Mouse (Mus musculus) forebrain, embryonic 10.5 days (tissue): ENCODE results near the gene Nupr1l. TPM values are rescaled to one million over a fixed set of nuclear protein-coding genes. Genes with fewer than 3 reads are reported as not detected.
"Not testable (repeated sequence)": the region's sequence is repeated elsewhere in the genome, so short reads cannot be mapped to it uniquely, and the experiment has no call there.

Experiments used
- DNase-seq: peaks from one replicate; pipeline ENCODE4 v3.0.0-alpha.2; 2017; ENCODE audit warnings: low spot score; ENCODE audit errors: extremely low spot score
- H3K27ac ChIP-seq: fragments of 300-500 bp; sonication (generic); 2 replicates; pipeline ENCODE4 v1.5.1; 2016; ENCODE audit warnings: mild to moderate bottlenecking
- H3K27me3 ChIP-seq: fragments of 300-500 bp; sonication (generic); 2 replicates; pipeline ENCODE4 v1.6.1; 2016; ENCODE audit warnings: mild to moderate bottlenecking; ENCODE audit not compliant: poor library complexity, severe bottlenecking
- H3K36me3 ChIP-seq: fragments of 300-500 bp; sonication (generic); replicated peaks from 2 replicates; pipeline ENCODE4 v1.6.1; 2016; ENCODE audit warnings: mild to moderate bottlenecking, moderate library complexity
- H3K4me1 ChIP-seq: fragments of 300-500 bp; sonication (generic); 2 replicates; pipeline ENCODE4 v1.6.1; 2016
- H3K4me3 ChIP-seq: fragments of 300-500 bp; sonication (generic); 2 replicates; pipeline ENCODE4 v1.5.1; 2016; ENCODE audit warnings: mild to moderate bottlenecking, moderate library complexity
- H3K9me3 ChIP-seq: fragments of 300-500 bp; sonication (generic); 2 replicates; pipeline ENCODE4 v1.6.1; 2016; ENCODE audit warnings: mild to moderate bottlenecking, moderate library complexity
- WGBS: fragments of 180-500 bp; shearing (Covaris S2); methylation state at CpG from one replicate; pipeline ENCODE4 v1.1.7; 2016; 5-methylcytosine and 5-hydroxymethylcytosine counted together
- polyA plus RNA-seq: library from polyadenylated mRNA; unstranded; fragments of >200 nt; fragmentation: Nextera tagmentation; extraction: Ambion mirVana; gene quantifications from 2 replicates; pipeline ENCODE4 v1.2.1, GENCODE M21; 2016

The Nupr1l gene
- polyA plus RNA-seq, 1 experiment from 2014 or later: 3.3 TPM

DNA sequence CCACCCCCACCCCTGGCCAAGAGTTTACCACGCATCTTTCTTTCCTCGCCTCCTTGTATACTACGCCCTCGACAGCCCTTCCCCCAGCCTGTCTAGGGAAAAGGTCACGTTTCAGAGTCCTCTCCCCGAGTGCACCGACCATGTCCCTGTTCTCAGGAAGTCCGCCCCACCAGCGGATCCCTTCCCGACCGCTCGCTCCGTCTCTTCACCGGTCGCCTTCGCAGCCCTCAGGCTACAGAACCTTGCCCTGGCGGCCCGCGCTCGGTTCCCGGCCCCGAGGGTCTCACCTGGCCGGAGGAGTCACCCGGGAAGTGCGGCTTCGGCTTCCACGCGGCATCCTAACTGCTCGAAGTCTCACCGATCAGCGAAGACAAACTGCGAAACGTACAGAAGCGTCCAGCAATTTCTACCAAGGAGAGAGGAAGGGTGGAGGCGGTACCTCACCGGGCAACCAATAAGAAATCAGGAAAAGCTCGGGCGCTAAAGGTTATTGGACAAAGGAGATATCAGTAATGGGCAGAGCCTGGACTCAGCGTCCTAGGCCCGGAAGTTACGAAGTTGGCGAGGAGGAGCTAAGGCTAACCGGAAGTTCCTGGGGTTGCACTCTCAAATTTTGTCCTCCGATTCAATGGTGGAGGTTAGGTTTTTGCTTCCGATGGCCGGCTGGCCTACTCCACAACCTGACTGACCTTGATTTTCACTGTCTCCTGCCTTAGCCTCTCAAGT, 21.3 kb upstream of the Nupr1l start, which contains the start of gene Chchd2:
Chchd2 (minus strand) TSS at position 560 of the 726 bp plus-strand sequence.
- WGBS: under 1% methylated on average over 46 of the region's 46 CpGs
- H3K36me3 ChIP-seq: peaks cover 33% of the 10 kb centered on the region
- H3K9me3 ChIP-seq: no peaks in the 10 kb centered on the region
- peak within 1 kb of the TSS; percentile 95 for H3K27ac ChIP-seq
- peak; percentile 94 for DNase-seq
- H3K4me1 ChIP-seq: peaks cover 18% of the 10 kb centered on the region
- H3K27me3 ChIP-seq: no peaks in the 10 kb centered on the region
- peak within 1 kb of the TSS; percentile 92 for H3K4me3 ChIP-seq

- not testable (repeated sequence) for H3K4me3 ChIP-seq, DNase-seq, H3K9me3 ChIP-seq, H3K27ac ChIP-seq, H3K27me3 ChIP-seq, H3K36me3 ChIP-seq
- 77% methylated on average over 7 of the region's 7 CpGs for WGBS
- H3K4me1 ChIP-seq: peaks cover 20% of the 10 kb centered on the region
Measured at GRCm38 (mm10) chr5:129890390-129890789, 17.9 kb upstream of the Nupr1l start.

DNA sequence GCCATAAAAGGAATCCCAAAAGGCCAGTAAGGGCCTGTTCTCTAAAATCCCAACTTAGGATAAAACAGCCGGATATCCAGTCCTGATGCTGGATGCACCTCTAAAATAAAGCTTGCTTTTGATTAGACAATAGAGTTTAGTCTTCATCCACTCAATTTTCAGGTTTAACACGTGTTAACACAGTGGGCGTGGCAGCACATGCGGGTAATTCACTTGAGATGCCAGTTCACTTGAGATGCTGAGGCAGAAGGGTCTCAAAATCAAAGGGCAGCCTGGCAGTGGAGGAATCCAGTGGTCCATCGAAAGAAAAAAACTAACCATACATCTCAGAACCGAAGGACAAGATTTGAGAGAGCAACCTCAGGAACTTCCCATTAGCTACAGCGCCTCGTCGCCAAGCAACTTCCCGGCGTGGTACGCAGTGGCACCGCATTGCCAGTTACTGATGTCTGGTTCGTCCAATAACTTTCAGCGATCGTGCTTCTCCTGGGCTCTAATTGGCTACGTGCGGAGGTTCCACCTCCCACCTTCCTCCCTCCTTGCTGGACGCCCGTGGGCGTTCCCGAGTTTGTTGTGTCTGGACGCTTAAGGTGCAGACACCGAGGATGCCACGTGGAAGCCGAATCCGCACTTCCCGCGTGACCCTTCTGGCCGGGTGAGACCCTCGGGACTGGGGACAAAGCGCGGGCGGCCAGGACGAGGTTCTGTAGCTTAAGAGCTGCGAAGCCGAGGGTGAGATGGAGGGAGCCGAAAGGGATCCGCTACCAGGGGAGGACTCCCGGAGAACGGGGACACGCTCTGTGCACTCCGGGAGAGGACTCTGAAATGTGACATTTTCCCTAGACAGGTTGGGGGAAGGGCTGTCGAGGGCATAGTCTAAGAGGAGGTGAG, 12.9 kb upstream of the Nupr1l start, which contains the start of gene Zbed5:
Zbed5 (plus strand) TSS at position 526 of the 891 bp plus-strand sequence.
- Histone ChIP-seq H3K36me3 (no peaks in the 10 kb centered on the region), H3K27me3 (no peaks in the 10 kb centered on the region), H3K27ac (peak within 1 kb of the TSS; percentile 76), H3K9me3 (no peaks in the 10 kb centered on the region), H3K4me3 (peak within 1 kb of the TSS; percentile 73), H3K4me1 (peaks cover 16% of the 10 kb centered on the region)
- WGBS: 2% methylated on average over 44 of the region's 44 CpGs
- DNase-seq: peak; percentile 90

DNA sequence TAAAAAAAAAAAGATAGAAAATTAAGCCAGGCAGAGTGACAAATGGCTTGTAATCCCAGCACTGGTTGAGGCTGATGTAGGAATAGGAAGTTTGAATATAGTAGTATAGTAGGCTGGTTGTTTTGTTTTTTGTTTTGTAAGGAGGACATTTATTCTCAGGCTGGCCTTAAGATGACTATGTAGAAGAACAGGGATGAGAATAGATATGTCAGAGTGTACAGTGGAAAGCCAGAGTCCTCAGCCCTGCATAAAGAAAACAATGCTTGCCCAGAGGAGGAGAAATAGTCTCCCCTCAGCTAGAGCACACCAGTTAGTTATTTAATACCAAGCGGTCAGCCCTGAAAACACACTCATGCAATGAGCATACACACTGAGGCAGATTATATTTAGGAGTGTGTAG, 9.9 kb upstream of the Nupr1l start, which contains the start of gene Phkg1:
Phkg1 (minus strand) TSS at position 101 of the 400 bp plus-strand sequence.
- H3K4me1 ChIP-seq: peaks cover 16% of the 10 kb centered on the region
- no peaks in the 10 kb centered on the region for H3K9me3 ChIP-seq
- no peak for DNase-seq
- no peaks in the 10 kb centered on the region for H3K27me3 ChIP-seq
- no peak within 1 kb of the TSS for H3K4me3 ChIP-seq
- WGBS: 100% methylated on average over 1 of the region's 1 CpGs
- no peak within 1 kb of the TSS for H3K27ac ChIP-seq
- H3K36me3 ChIP-seq: peaks cover 7% of the 10 kb centered on the region

- Histone ChIP-seq H3K27ac (peak overlapping the region; percentile 93), H3K9me3 (no peaks in the 10 kb centered on the region), H3K4me1 (peaks cover 12% of the 10 kb centered on the region), H3K4me3 (peak overlapping the region; percentile 79), H3K36me3 (no peaks in the 10 kb centered on the region; the same call in 1 of the 2 replicates), H3K27me3 (peaks cover 12% of the 10 kb centered on the region)
- DNase-seq: no peak
- WGBS: 27% methylated on average over 4 of the region's 4 CpGs
Measured at GRCm38 (mm10) chr5:129907775-129908174, 565 bp upstream of the Nupr1l start.

GRCm38 (mm10) chr5:129909147-129909546, 807 bp downstream of the Nupr1l start:
- H3K9me3 ChIP-seq: no peaks in the 10 kb centered on the region
- H3K4me1 ChIP-seq: peaks cover 12% of the 10 kb centered on the region
- no peaks in the 10 kb centered on the region for H3K36me3 ChIP-seq
- no peak for DNase-seq
- peak overlapping the region; percentile 79 for H3K4me3 ChIP-seq
- H3K27ac ChIP-seq: peak overlapping the region; percentile 93; the same call in 1 of the 2 replicates
- peaks cover 12% of the 10 kb centered on the region for H3K27me3 ChIP-seq
- 76% methylated on average over 9 of the region's 9 CpGs for WGBS

GRCm38 (mm10) chr5:129909591-129909990, 1.3 kb downstream of the Nupr1l start:
- Histone ChIP-seq H3K27me3 (peaks cover 12% of the 10 kb centered on the region), H3K9me3 (no peaks in the 10 kb centered on the region), H3K36me3 (no peaks in the 10 kb centered on the region), H3K4me3 (no peak overlapping the region), H3K4me1 (peaks cover 12% of the 10 kb centered on the region), H3K27ac (no peak overlapping the region)
- no peak for DNase-seq
- 89% methylated on average over 7 of the region's 7 CpGs for WGBS

DNA sequence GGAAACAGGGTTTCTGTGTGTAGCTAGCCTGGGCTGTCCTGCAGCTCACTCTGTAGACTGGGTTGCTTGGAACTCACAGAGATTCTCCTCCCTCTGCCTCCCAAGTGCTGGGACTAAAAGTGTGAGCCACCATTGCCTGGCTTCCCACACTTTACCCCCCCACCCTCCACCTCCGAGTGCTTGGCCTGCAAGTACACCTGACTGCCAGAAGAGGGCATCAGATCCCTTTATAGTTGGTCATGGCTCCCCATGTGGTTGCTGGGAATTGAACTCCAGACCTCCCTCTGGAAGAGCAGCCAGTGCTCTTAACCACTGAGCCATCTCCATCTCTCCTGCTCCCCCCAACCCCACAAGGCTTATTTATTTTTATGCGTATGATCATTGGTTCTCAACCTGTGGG, 5.7 kb downstream of the Nupr1l start:
- WGBS: 28% methylated on average over 2 of the region's 2 CpGs
- Histone ChIP-seq H3K27me3 (peaks cover 12% of the 10 kb centered on the region), H3K9me3 (no peaks in the 10 kb centered on the region), H3K36me3 (no peaks in the 10 kb centered on the region), H3K27ac (no peak overlapping the region), H3K4me1 (peaks cover 2% of the 10 kb centered on the region), H3K4me3 (no peak overlapping the region)
- DNase-seq: peak; percentile 29

DNA sequence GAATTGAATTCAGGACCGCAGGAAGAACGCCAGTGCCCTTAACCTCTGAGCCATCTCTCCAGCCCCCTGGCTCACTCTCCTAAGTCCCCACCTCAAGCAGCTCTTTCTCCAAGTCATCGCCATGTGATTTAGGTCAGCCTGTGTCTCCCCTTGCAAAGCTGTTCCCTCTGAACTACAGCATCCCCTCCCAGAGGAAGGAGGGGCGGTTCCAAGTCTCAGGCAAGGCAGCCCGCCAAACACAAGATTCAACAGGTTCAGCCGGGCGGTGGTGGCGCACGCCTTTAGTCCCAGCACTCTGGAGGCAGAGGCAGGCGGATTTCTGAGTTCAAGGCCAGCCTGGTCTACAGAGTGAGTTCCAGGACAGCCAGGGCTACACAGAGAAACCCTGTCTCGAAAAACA, 7.2 kb downstream of the Nupr1l start:
- H3K9me3 ChIP-seq, DNase-seq, H3K4me1 ChIP-seq, H3K27me3 ChIP-seq, H3K36me3 ChIP-seq, H3K27ac ChIP-seq, H3K4me3 ChIP-seq: not testable (repeated sequence)
- 87% methylated on average over 11 of the region's 11 CpGs for WGBS

- Histone ChIP-seq H3K27me3 (no peaks in the 10 kb centered on the region), H3K36me3 (no peaks in the 10 kb centered on the region), H3K4me1 (no peaks in the 10 kb centered on the region), H3K4me3 (no peak overlapping the region), H3K9me3 (no peaks in the 10 kb centered on the region), H3K27ac (no peak overlapping the region)
- WGBS: 90% methylated on average over 24 of the region's 24 CpGs
- no peak for DNase-seq
Measured at GRCm38 (mm10) chr5:129918065-129918651, 9.8 kb downstream of the Nupr1l start.

DNA sequence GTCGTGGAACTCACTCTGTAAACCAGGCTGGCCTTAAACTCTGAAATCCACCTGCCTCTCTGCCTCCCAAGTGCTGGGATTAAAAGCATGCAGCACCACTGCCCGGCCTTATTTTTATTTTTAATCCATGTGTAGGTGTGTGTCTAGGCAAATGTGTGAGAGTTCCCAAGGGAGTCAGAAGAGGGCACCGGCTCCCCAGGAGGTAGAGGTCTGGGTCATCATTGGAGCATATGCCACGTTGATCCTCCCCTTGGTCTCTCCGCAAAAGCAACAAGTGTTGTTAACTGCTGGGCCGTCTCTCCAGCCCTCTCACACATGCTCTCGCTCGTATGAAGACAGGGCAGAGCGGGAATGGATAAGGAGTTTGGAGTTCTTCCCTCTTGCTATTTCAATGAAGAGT, 10.4 kb downstream of the Nupr1l start:
- Histone ChIP-seq H3K4me3 (no peak overlapping the region), H3K4me1 (no peaks in the 10 kb centered on the region), H3K27me3 (no peaks in the 10 kb centered on the region), H3K9me3 (no peaks in the 10 kb centered on the region), H3K27ac (no peak overlapping the region), H3K36me3 (no peaks in the 10 kb centered on the region)
- WGBS: 89% methylated on average over 9 of the region's 9 CpGs
- DNase-seq: no peak

- DNase-seq: no peak
- Histone ChIP-seq H3K36me3 (no peaks in the 10 kb centered on the region), H3K4me1 (no peaks in the 10 kb centered on the region), H3K4me3 (no peak overlapping the region), H3K27ac (no peak overlapping the region), H3K9me3 (no peaks in the 10 kb centered on the region), H3K27me3 (no peaks in the 10 kb centered on the region)
- WGBS: 80% methylated on average over 8 of the region's 8 CpGs
Measured at GRCm38 (mm10) chr5:129919320-129919719, 11.0 kb downstream of the Nupr1l start.
